Mouse (Mus musculus) thymus, postnatal 10 days (tissue): Measurements from ENCODE around the gene Acp5.
"Not testable (repeated sequence)": the region's sequence is repeated elsewhere in the genome, so short reads cannot be mapped to it uniquely, and the experiment has no call there.

Experiments
- DNase-seq, 2 experiments: peaks; one replicate each; pipeline ENCODE4 v3.0.0; 2021; ENCODE audit warnings: low spot score in 2 of 2

The Acp5 gene

DNA sequence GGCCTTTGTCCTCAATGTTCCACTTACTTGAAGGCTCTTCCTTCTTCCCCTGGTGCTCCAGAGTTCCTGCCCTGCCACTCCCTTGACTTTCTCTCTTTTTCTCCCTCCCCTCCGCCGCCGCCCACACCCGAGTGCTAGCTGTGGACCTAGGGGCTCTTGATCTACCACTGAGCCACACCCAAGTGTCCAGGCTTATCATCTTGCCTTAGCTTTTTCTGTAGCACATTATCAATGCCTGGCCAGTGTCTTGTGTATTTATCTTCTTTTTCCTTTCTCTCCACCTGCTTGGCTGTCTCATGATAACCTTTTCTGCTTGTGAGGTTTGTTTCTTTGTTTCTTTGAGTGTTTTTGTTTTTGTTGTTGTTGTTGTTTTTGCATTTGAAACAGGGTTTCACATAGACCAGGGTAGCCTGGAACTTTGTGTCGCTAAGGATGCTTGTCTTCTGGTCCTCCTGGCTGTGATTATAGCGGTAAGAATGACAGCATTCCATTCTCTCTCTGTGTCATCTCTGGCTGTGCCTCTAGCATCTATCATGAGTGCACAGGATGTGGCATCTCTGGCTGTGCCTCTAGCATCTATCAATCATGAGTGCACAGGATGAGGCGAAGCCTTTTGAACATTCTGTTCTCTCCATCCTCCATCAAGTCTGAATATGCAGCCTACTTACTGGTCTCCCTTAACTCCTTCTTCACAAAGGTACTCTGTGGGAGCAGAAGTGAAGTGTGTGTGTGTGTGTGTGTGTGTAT lies at the start of gene Acp5:
TSS of gene Acp5 (minus strand) at position 68 of the 747 bp plus-strand sequence.
- peak; percentile 20 to 37 for DNase-seq

GRCm38 (mm10) chr9:22172318-22172717 lies 36.8 kb upstream of the Acp5 start:
- DNase-seq, result no peak

DNA sequence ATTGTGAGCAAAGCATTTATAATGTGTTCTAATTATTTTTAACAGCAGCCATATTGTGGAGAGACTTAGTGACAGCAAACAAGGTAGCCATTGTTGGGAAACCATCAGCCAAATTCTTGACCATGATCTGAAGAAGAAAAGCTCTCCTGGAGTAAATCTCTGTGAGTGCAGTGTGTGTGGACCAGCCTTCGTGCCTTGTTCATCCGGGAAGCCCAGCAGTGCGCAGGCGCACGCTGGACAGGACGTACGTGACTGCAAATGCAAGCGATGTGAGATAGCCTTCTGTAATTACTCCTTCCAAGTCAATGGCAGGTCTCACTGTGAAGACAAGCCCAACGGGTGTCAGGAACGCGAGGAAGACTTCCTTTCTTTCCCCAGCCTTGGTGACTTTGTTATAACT lies 33.8 kb upstream of the Acp5 start:
- DNase-seq, result no peak

DNA sequence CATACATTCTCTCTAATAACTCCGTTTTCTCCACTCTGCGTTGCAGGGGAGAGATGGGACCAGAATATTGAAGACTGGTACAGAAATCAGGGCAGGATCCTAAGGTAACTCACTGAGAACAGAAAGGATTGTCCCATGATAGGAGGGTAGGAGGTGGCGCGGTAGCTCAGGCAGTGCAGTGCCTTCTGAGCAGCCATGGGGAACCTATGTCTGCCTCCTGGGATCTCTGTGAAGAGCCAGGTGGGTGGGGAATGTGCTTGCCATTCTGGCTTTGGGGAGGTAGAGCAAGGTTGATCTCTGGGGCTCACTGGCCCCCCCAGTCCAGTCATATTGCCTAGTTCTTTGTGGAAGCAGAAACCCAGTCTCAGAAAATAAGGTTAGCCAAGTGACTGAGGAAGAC lies 32.2 kb upstream of the Acp5 start:
- no peak for DNase-seq

- no peak for DNase-seq
These were observed 31.2 kb upstream of the Acp5 start for GRCm38 (mm10) chr9:22166686-22167085.

- DNase-seq, result no peak
These were observed 30.5 kb upstream of the Acp5 start for GRCm38 (mm10) chr9:22165964-22166363.

DNA sequence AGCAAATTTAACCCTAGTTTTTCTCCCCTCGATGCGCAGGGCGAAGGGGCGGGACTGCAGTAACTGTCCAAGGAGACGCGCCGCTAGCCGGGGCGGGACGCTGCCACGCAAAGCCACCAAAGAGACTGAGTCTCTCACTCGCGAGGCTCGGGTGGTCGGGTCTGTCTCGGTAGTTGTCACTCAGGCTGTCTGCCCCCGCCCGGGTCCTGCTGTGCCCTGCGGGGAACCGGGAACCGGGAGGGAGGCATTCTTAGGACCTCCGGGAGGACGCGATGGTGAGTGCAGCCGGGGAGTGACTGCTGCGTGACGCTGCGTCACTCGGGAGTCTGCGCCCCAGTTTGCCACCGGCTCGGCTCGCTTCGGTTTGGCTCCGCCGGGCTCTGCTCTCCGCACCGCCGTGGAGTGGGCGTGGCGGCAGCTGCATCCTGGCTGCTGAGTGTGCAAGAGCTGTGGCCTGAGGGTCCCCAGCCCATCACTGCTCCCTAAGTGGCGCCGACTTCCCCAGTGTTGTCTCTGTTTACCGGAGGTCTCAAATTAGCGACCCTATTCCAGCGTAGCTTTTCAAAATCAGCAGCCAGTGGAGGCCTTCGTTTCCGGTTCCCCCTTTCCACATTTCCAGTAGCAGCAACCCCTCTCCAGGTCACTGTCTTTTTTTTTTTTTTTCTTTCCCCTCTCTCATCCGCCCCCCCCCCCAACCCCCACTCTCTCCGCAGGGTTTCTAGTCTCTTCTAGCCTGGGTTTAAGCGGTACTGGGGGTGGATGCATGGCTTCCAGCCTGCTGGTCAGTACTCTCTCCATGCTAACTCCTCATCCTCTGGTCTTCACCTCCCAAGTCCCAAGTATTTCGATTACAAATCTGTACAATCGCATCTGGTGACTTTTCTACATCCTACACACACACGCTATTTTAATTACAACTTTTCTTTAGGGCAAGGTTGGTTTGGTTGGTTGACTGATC lies 29.5 kb upstream of the Acp5 start:
- peak in 1 of 2 experiments; percentile 37 for DNase-seq

DNA sequence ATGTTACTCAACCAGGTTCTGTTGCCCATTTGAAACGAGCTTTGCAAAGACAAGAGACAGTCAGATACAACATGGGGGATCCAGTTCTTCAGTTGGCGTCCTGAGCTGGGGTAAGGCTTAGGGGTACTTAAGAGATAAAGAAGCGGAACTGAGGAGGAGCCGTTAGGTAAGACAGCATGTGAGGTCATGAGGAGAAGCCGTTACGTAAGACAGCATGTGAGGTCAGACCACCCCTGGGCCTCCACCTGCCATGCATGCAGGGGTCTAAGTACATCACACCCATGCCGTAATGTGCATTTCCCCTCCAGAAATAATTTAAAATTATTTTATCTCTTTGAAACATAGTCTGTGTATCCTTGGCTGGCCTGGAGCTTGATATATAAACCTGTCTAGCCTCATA lies 27.4 kb upstream of the Acp5 start:
- DNase-seq, result no peak

GRCm38 (mm10) chr9:22162305-22162704 lies 26.8 kb upstream of the Acp5 start:
- no peak for DNase-seq

GRCm38 (mm10) chr9:22161299-22161698 lies 25.8 kb upstream of the Acp5 start:
- DNase-seq, result no peak

DNA sequence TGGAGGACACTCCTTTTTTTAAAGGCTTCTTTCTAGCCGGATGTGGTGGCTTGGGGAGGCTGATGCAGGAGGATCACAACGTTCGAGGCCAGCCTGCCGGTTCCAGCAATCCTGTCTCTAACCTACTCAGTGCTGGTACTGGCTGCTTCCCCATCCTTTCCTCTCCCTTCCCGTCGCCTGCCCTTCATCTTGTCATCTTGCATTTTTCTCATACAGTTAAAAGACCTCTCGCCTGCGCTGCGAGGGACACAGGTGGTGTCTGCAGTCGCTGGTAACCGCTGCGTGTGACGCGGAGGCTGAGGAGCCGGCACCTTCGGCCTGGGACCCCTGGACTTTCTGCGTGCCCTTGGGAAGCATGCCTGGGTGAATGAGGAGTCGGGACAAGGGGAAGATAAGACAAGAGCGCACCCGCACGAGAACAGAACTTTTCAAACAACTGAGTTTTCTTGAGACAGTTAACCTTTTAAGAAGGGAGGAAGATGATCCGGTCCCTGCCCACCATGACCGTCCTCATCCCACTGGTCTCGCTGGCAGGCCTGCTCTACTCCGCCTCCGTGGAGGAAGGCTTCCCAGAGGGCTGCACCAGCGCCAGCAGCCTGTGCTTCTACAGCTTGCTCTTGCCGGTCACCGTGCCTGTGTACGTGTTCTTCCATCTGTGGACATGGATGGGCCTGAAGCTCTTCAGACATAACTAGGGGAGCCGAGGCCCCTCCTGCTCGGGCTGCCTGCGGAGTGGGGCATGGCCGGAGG lies 22.2 kb upstream of the Acp5 start:
- no peak for DNase-seq

GRCm38 (mm10) chr9:22156497-22157245 lies 21.2 kb upstream of the Acp5 start, which contains the start of gene Pigyl:
Pigyl (plus strand) TSS chr9:22156846.
- DNase-seq, result peak; percentile 98 to 99

DNA sequence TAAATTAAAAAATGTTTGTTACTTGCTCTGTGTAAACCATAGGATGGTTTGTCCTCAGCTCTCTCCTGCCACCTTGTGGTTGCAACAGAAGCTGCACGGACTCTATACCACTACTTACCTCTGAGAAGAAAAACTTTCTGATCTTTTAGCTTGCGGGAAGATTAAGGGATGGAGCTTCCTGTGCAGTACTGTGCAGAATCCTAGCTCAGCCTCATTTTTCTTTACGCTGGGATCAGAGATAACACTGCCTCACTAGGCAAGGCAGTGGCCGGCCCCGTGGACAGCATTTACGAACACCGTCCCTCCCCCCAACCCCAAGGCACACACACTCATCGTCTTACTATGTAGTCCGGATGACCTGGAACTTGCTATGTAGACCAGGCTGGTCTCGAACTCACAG lies 20.1 kb upstream of the Acp5 start:
- DNase-seq, result peak; percentile 68 to 86

DNA sequence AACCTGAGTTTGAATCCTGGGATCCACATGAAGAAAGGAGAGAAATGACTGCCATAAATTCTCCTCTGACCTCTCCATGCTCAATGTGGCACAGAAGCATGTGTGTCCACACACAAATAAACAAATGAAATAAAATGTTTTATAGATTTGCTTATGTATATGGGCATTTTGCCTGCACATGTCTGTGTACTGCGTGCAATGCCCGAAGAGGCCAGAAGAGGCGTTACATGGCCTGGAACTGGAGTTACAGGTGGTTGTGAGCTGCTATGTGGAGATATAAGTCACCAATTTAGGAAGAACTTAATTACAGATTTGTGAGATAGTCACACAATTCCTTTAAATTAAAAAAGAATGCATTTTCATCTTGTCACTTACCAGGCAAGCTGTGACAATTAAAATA lies 18.3 kb upstream of the Acp5 start:
- no peak for DNase-seq

GRCm38 (mm10) chr9:22150946-22151345 lies 15.4 kb upstream of the Acp5 start:
- DNase-seq, result no peak

GRCm38 (mm10) chr9:22150249-22150693 lies 14.8 kb upstream of the Acp5 start:
- DNase-seq, result not testable (repeated sequence)

- no peak for DNase-seq
These were observed 14.1 kb upstream of the Acp5 start for GRCm38 (mm10) chr9:22149426-22150248.

- no peak for DNase-seq
These were observed 8.9 kb upstream of the Acp5 start for GRCm38 (mm10) chr9:22144304-22144965.
